Mouse (Mus musculus) gastrocnemius, postnatal 14 days (tissue): Measurements from ENCODE around the gene Ngrn. TPM values are rescaled to one million over a fixed set of nuclear protein-coding genes. Genes with fewer than 3 reads are reported as not detected.

Experiments
- DNase-seq: peaks from one replicate; pipeline ENCODE4 v3.0.0; 2021; ENCODE audit warnings: mixed read lengths
- intact Hi-C: fragments of 180-260 bp; cut with DNase I; formaldehyde crosslinking; loops from one replicate; pipeline ENCODE4 v1.15.1; 2025; ENCODE audit warnings: low total_unique reads
- total RNA-seq, 2 experiments: library from RNA; stranded (reverse); gene quantifications; 2 replicates each; pipeline ENCODE4 v1.2.3; 2021

Ngrn gene
- total RNA-seq, 2 experiments from 2014 or later, result 20.6 to 21.5 TPM

DNA sequence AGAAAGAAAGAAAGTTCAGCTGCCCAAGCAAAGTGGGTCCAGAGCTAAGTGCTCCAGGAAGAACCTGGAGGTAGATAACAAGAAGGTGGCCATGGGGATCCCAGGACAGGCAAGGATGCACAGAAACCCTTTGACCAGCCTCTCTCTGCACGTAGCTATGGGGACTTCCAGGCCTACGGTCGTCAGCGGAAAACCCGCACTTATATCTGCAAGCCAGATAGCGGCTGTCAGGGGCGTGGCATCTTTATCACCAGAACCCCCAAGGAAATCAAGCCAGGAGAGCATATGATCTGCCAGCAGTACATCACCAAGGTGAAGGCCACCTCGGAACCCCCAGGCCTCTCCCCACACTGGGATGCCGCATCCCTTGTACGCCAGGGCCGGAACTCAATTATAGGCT, 8.1 kb upstream of the Ngrn start:
- intact Hi-C loops, result no loop called here
- no peak for DNase-seq

DNA sequence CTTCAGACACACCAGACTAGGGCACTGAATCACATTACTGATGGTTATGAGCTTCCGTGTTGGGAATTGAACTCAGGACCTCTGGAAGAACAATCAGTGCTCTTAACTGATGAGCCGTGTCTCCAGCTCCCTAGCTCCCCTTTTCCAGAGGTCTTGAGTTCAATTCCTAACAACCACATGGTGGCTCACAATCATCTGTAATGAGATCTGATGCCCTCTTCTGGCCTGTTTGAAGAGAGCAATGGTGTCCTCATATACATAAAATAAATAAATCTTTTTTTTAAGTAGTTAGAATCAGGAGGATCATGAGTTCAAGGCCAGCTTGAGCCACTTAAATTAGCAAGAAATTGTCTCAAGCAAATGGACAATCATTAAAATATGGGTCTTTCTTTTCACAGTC, 5.0 kb upstream of the Ngrn start:
- DNase-seq, result no peak
- intact Hi-C loops, result no loop called here

GRCm38 (mm10) chr7:80257706-80258105, 3.3 kb upstream of the Ngrn start:
- intact Hi-C loops, result no loop called here
- DNase-seq, result no peak

GRCm38 (mm10) chr7:80261372-80261990, 466 bp downstream of the Ngrn start:
- no peak for DNase-seq
- intact Hi-C loops, result no loop called here

- intact Hi-C loops, result no loop called here
- no peak for DNase-seq
Measured at GRCm38 (mm10) chr7:80264606-80265005, 3.6 kb downstream of the Ngrn start.

- no peak for DNase-seq
- intact Hi-C loops, result no loop called here
Measured at GRCm38 (mm10) chr7:80267764-80268163, 6.7 kb downstream of the Ngrn start.

- intact Hi-C loops, result no loop called here
- peak; percentile 96 for DNase-seq
Measured at GRCm38 (mm10) chr7:80268897-80269750, 8.1 kb downstream of the Ngrn start, which contains the start of gene Vps33b. Gene Vps33b (plus strand): TSS chr7:80269649.

GRCm38 (mm10) chr7:80269751-80270255, 8.8 kb downstream of the Ngrn start:
- intact Hi-C loops, result no loop called here
- peak; percentile 23 for DNase-seq

DNA sequence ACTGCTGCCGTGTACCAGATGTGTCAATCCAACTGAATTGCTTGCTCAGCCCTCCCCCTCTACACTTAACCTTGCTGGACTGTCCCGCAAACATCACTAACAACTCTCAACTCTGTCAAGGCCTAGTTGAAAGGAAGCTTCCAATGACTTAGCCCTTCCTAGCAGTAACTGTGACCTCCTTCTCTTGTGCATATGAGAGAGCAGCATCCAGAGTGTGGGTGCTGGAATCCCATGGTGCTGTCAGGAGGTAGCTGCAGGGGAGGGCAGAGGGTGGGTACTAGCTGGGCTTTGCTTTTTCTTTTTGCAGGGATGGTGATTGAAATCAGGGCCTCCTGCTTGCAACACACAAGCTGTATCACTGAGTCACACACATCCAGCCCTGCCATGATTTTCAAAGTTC, 12.4 kb downstream of the Ngrn start:
- intact Hi-C loops, result no loop called here

GRCm38 (mm10) chr7:80276374-80276773, 15.4 kb downstream of the Ngrn start:
- intact Hi-C loops, result no loop called here
- DNase-seq, result no peak

More for the DNA sequence above, 12.4 kb downstream of the Ngrn start:
- no peak for DNase-seq

DNA sequence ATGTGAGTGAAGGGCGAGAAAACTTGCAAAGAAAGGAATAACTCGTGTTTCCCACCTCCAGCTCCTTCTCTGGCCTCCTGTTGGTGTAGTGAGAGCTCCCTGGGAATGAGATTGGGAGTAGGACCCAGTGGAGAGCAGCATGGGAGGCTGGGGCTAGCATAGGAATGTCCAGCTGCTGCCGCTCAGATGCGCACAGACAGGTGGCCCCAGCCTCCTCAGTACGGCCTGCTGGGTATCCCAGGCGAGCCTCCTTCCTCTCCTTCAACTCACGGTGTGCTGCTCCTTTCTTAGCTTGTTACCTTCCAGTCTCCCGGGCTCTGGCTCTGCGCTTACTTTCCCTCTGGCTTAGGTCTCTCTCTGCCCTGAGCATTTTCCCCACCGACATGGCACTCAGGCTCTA, 19.0 kb downstream of the Ngrn start:
- intact Hi-C loops, result no loop called here

GRCm38 (mm10) chr7:80280998-80281397, 20.0 kb downstream of the Ngrn start:
- no peak for DNase-seq
- intact Hi-C loops, result no loop called here

More for the DNA sequence above, 19.0 kb downstream of the Ngrn start:
- DNase-seq, result no peak

DNA sequence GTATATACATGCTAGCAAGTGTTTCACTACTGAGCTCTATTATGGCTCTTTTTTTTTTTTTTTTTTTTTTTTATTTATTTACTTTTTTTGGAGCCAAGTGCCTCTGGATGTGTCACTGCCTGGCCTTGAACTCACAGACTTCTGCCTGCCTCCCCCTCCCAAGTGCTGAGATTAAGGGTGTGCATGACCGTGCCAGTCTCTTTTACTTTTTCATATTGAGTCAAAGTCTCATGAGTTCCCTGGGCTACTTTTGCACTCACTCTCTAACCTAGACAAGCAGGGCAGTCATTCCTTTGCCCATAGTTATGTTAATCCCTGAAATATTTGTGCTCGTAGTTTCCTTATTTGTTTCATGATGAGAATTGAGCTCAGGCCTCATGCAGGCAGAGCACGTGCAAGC, 20.6 kb downstream of the Ngrn start:
- no peak for DNase-seq
- intact Hi-C loops, result no loop called here

DNA sequence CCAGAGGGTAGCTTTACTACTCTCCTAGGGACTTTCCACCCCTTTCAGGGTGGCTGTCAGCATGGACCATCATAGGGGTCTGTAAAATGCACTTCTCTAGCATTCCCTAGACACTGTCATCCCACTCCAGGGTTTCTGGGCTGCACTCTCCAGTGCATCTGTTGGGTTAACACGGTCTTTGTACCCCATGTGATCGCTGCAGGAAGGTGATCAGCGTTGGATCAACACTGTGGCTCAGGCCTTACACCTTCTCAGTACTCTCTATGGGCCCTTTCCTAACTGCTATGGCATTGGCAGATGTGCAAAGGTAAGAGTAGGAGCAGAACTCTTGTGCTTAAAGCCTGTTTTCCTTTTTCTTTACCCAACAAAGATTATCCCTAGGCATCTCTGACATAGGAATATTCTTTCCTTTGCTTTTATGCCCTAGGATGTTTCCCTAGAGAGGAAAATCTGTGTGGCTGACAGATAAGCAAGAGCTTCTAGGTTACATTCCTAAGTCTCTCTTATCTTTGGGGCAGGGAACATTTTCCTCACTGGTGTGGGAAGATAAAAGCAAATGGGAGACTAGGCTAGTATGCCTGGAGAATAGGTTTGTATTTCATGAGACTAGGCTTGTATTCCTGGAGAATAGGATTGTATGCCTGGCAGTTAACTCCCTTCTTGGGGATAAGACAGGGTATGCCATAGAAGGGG, 22.4 kb downstream of the Ngrn start:
- intact Hi-C loops, result no loop called here
- DNase-seq, result no peak

GRCm38 (mm10) chr7:80284391-80284790, 23.4 kb downstream of the Ngrn start:
- no peak for DNase-seq
- intact Hi-C loops, result no loop called here

GRCm38 (mm10) chr7:80285725-80286124, 24.7 kb downstream of the Ngrn start:
- no peak for DNase-seq
- intact Hi-C loops, result no loop called here

DNA sequence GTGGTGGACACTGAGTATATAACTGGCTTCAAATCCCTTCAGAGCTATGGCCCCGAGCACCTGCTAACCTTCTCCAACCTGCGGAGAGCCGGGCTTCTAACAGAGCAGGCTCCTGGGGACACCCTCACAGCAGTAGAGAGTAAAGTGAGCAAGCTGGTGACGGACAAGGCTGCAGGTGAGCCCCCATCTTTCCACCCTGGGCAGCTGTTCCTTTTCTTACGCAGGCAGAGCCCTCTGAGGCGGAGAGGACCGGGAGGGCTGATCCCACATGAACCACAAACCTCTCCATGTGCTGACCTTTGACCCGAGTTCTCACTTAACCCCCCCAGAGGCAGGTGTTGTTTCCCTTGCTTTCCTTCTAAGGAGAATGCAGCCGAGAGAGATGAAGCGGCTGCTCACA, 26.7 kb downstream of the Ngrn start:
- intact Hi-C loops, result no loop called here
- DNase-seq, result no peak

DNA sequence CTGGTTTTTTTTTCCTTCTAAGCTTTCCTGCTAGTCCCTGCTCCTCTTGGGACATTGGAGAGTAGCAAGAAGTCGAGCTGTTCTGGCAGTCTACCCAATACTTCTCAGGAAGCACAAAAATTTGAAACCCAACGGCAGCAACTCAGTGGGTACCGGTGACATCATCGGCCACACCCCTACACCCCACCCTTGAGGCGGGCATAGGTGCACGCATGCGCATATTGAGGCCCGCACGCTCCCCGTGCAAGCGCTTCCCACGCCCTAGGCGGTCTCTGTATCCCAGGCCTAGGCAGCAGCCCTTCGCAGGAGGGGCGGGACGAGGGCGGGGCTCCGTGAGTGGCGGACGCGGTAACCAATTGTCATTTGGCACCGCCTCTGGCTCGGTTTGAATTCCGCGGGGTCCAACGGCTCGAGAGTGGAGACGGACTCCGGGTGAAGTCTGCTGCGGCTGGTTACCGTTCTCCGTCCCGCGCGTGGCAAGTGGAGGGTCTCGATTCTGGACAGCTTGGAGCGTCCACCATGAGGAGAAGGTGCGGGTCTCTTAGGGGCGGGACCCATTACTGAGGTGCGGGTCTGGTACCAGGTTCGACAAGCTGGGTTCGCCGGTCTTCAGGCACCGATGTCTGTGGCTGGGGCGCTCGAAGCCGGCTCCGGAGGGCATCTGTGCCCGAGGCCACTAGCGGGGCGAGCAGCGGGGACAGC, 33.2 kb downstream of the Ngrn start, which contains the start of gene Prc1:
TSS of gene Prc1 (plus strand) at position 389 of the 702 bp plus-strand sequence.
- intact Hi-C loops, result no loop called here
- peak; percentile 97 for DNase-seq

DNA sequence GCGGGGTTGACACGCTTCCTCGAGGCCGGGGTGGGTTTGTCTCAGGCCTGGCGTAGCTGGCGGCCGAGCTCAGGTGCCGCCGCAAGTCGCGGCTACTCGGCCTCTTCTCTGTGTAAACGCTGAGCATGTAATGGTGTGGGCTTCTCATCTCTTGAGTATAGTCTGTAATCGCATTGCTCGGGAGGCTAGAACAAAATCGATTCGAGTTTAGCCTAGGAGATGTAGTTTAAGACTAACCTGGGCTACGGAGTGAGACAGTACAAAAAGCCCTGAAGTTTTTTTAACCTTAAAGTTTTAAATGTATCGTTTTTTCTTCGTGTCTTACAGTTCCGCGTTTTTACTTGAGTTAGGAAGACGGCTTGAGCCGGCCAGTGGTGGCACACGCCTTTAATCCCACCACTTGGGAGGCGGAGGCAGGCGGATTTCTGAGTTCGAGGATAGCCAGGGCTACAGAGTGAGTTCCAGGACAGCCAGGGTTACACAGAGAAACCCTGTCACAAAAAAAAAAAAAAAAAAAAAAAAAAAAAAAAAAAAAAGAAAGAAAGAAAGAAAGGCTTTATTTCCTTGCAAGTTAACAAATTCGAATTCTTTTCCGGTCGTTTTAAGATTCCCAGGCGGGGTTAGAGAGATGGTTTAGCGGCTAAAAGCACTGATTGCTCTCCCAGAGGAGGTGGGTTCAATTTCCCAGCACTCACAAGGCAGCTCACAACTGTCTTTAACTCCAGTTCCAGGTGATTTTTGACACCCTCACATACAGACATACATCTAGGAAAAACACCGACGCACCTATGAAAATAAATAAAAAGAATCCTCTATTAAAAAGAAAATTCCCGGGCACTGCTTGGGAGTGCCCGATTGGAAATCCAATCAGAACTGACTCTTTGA, 34.0 kb downstream of the Ngrn start:
- intact Hi-C loops, result no loop called here
- DNase-seq, result no peak
